In genomic region chr9:56507682-56508061, GRCm38 (mm10) we compare ENCODE assay signal across 9 mouse cellular contexts.
DNase-seq lines count a peak whose midpoint lies in the region; ATAC-seq and TF ChIP-seq lines count a peak whose summit lies in the region.
"Had no signal": no experiment of that assay in that cellular context is flagged by ENCODE, and none has a peak within 500 bp of the region (broad histone marks: within the 10 kb centered on the region; RNA-seq: fewer than 3 reads in every experiment).

No protein-coding gene starts in this region.

- no peak for TF ChIP-seq CTCF in liver, adult 2 months (IDR thresholded peaks at IDR 0.05; ENCODE audit: low read depth, low read length)
- no peak for TF ChIP-seq CTCF in small intestine, adult 2 months (IDR thresholded peaks at IDR 0.05; ENCODE audit: extremely low read depth, insufficient read length, insufficient replicate concordance, low read depth, low read length)

- DNase-seq in liver, adult 2 months (ENCODE audit: extremely low read depth, low read depth, low spot score) = no peak
- DNase-seq in liver = no peak
- no peak for DNase-seq in forebrain, embryonic 11.5 days (ENCODE audit: low spot score)
- DNase-seq in adrenal gland, adult 2 months = no peak
- DNase-seq in urinary bladder, postnatal 36 days (ENCODE audit: low spot score in 2 of 2) = no peak
- DNase-seq in gastrocnemius, adult 8-10 months (ENCODE audit: low spot score in 2 of 2) = no peak

- H3K36me3 ChIP-seq in liver, adult 2 months (ENCODE audit: control insufficient read depth, insufficient read depth, low read length) = no peaks in the 10 kb centered on the region
- H3K36me3 ChIP-seq in forebrain, embryonic 11.5 days (ENCODE audit: control insufficient read depth, insufficient read depth, low read length) = no peaks in the 10 kb centered on the region
- no peaks in the 10 kb centered on the region for H3K36me3 ChIP-seq in liver, embryonic 12.5 days
- no peaks in the 10 kb centered on the region for H3K36me3 ChIP-seq in small intestine, adult 2 months (ENCODE audit: control insufficient read depth, insufficient read depth, low read length)

- no peak for TF ChIP-seq POLR2A in liver, adult 2 months (IDR thresholded peaks at IDR 0.05; ENCODE audit: extremely low read depth, insufficient read depth, low read length)
- no peak for TF ChIP-seq POLR2A in small intestine, adult 2 months (IDR thresholded peaks at IDR 0.05; ENCODE audit: low read depth, low read length)

- H3K9me3 ChIP-seq in forebrain, embryonic 11.5 days (ENCODE audit: control insufficient read depth, low read length) = no peaks in the 10 kb centered on the region
- no peaks in the 10 kb centered on the region for H3K9me3 ChIP-seq in liver, embryonic 12.5 days (replicated peaks)

- H3K4me2 ChIP-seq in forebrain, embryonic 11.5 days (ENCODE audit: low read depth, low read length, severe bottlenecking) = peak overlapping the region; percentile 80
- H3K4me2 ChIP-seq in liver, embryonic 12.5 days = peak overlapping the region; percentile 77

- no peaks in the 10 kb centered on the region for H3K79me2 ChIP-seq in liver, adult 2 months (ENCODE audit: control insufficient read depth, insufficient read depth, low read length)

- H3K27me3 ChIP-seq in liver, adult 2 months (ENCODE audit: control insufficient read depth, insufficient read depth, low read length) = no peaks in the 10 kb centered on the region
- H3K27me3 ChIP-seq in forebrain, embryonic 11.5 days (ENCODE audit: control insufficient read depth, insufficient read depth, low read length) = no peaks in the 10 kb centered on the region
- peaks cover 7% of the 10 kb centered on the region; the same call in 1 of the 2 replicates for H3K27me3 ChIP-seq in liver, embryonic 12.5 days (replicated peaks)
- H3K27me3 ChIP-seq in small intestine, adult 2 months (ENCODE audit: control insufficient read depth, insufficient read depth, low read length) = no peaks in the 10 kb centered on the region

- no peak overlapping the region for H3K9ac ChIP-seq in liver, adult 2 months (ENCODE audit: low read depth, low read length)
- H3K9ac ChIP-seq in forebrain, embryonic 11.5 days (ENCODE audit: low read length) = peak overlapping the region; percentile 0; the same call in 1 of the 2 replicates
- H3K9ac ChIP-seq in liver, embryonic 12.5 days = no peak overlapping the region

- no peak for ATAC-seq in forebrain, embryonic 11.5 days (replicated peaks; ENCODE audit: low FRiP score)
- ATAC-seq in liver, embryonic 12.5 days = no peak
- ATAC-seq: activated CD4-positive, CD25-positive, alpha-beta regulatory T cell, adult 4 months had no signal

- H3K4me3 ChIP-seq in liver, adult 2 months (ENCODE audit: insufficient read depth, low read depth, low read length) = no peak overlapping the region
- H3K4me3 ChIP-seq in forebrain, embryonic 11.5 days (ENCODE audit: low read depth, low read length) = no peak overlapping the region
- H3K4me3 ChIP-seq in liver, embryonic 12.5 days = peak overlapping the region; percentile 51
- H3K4me3 ChIP-seq in small intestine, adult 2 months (ENCODE audit: low read depth, low read length) = peak overlapping the region; percentile 67; the same call in 1 of the 2 replicates

- 66% methylated on average over 4 of the region's 4 CpGs for WGBS in liver, adult 2 months
- 72% methylated on average over 4 of the region's 4 CpGs for WGBS in forebrain, embryonic 11.5 days
- WGBS in liver, embryonic 12.5 days (ENCODE audit: insufficient replicate concordance) = 55% methylated on average over 4 of the region's 4 CpGs
- 50% methylated on average over 4 of the region's 4 CpGs for WGBS in small intestine, adult 2 months

- peak overlapping the region; percentile 73 for H3K27ac ChIP-seq in liver, adult 2 months (replicated peaks; ENCODE audit: insufficient read depth, low read depth, low read length)
- H3K27ac ChIP-seq in forebrain, embryonic 11.5 days (ENCODE audit: low read depth, low read length) = no peak overlapping the region
- peak overlapping the region; percentile 78 for H3K27ac ChIP-seq in liver, embryonic 12.5 days
- peak overlapping the region; percentile 80; the same call in 1 of the 2 replicates for H3K27ac ChIP-seq in small intestine, adult 2 months (ENCODE audit: insufficient read depth, low read depth, low read length)

- H3K4me1 ChIP-seq in liver, adult 2 months (ENCODE audit: control insufficient read depth, insufficient read depth, low read length) = peaks cover 11% of the 10 kb centered on the region
- H3K4me1 ChIP-seq in forebrain, embryonic 11.5 days (replicated peaks; ENCODE audit: control insufficient read depth, insufficient read depth, low read length) = peaks cover 11% of the 10 kb centered on the region; the same call in 1 of the 2 replicates
- H3K4me1 ChIP-seq in liver, embryonic 12.5 days = peaks cover 41% of the 10 kb centered on the region
- H3K4me1 ChIP-seq in small intestine, adult 2 months (ENCODE audit: control insufficient read depth, insufficient read depth, insufficient read length, low read length) = peaks cover 8% of the 10 kb centered on the region; the same call in 1 of the 2 replicates

Comparison
In these comparisons a context has a peak if more than half of its experiments do, and no peak if none do; other contexts are left out.
1. H3K4me3 ChIP-seq: peak in liver, embryonic 12.5 days (single experiment) and small intestine, adult 2 months (single experiment); none in liver, adult 2 months (single experiment) and forebrain, embryonic 11.5 days (single experiment).